In genomic region chr9:43358591-43359323, GRCm38 (mm10) we compare ENCODE assay signal across 16 mouse cellular contexts. TPM values are rescaled to one million over a fixed set of nuclear protein-coding genes. Genes with fewer than 3 reads are reported as not detected.
DNase-seq lines count a peak whose midpoint lies in the region; ATAC-seq lines count a peak whose summit lies in the region.
"Had no signal": no experiment of that assay in that cellular context is flagged by ENCODE, and none has a peak within 500 bp of the region (broad histone marks: within the 10 kb centered on the region; RNA-seq: fewer than 3 reads in every experiment).

No protein-coding gene starts in this region.

- H3K4me1 ChIP-seq in kidney, embryonic 14.5 days (ENCODE audit: control insufficient read depth, insufficient read depth, low read length) = peaks cover 11% of the 10 kb centered on the region; the same call in 1 of the 2 replicates
- H3K4me1 ChIP-seq in hindbrain, embryonic 12.5 days = peaks cover 25% of the 10 kb centered on the region
- H3K4me1 ChIP-seq in midbrain, embryonic 15.5 days = peaks cover 11% of the 10 kb centered on the region
- H3K4me1 ChIP-seq: liver, embryonic 12.5 days had no signal

- no peaks in the 10 kb centered on the region for H3K36me3 ChIP-seq in kidney, embryonic 14.5 days (ENCODE audit: control insufficient read depth, insufficient read depth, low read length)
- no peaks in the 10 kb centered on the region for H3K36me3 ChIP-seq in hindbrain, embryonic 12.5 days
- no peaks in the 10 kb centered on the region for H3K36me3 ChIP-seq in midbrain, embryonic 15.5 days (replicated peaks)
- H3K36me3 ChIP-seq: heart, embryonic 10.5 days; liver, embryonic 12.5 days had no signal

- H3K4me3 ChIP-seq in kidney, embryonic 14.5 days (ENCODE audit: low read length) = no peak overlapping the region
- no peak overlapping the region for H3K4me3 ChIP-seq in hindbrain, embryonic 12.5 days
- H3K4me3 ChIP-seq in midbrain, embryonic 15.5 days = no peak overlapping the region
- H3K4me3 ChIP-seq: heart, embryonic 10.5 days; layer of hippocampus, adult 2 months; liver, embryonic 12.5 days had no signal

- peak; percentile 71 for ATAC-seq in kidney, embryonic 14.5 days (ENCODE audit: low FRiP score, low TSS enrichment)
- no peak for ATAC-seq in hindbrain, embryonic 12.5 days (ENCODE audit: low FRiP score)
- ATAC-seq in midbrain, embryonic 15.5 days (replicated peaks) = 0 out of 2 replicates have a peak, but pooled peaks have one; percentile 30
- ATAC-seq: liver, embryonic 12.5 days had no signal

- H3K27ac ChIP-seq in kidney, embryonic 14.5 days (ENCODE audit: low read depth, low read length) = no peak overlapping the region
- H3K27ac ChIP-seq in hindbrain, embryonic 12.5 days = 0 out of 2 replicates have a peak overlapping the region, but pooled peaks have one; percentile 12
- H3K27ac ChIP-seq in midbrain, embryonic 15.5 days = no peak overlapping the region
- H3K27ac ChIP-seq: heart, embryonic 10.5 days; layer of hippocampus, adult 2 months; liver, embryonic 12.5 days; stomach, postnatal 0 days had no signal

- no peak for DNase-seq in kidney, postnatal 25 days
- peak; percentile 63 for DNase-seq in embryo, embryonic 11 days
- no peak for DNase-seq in left cerebral cortex, adult 18-20 months (ENCODE audit: low spot score in 2 of 2)
- DNase-seq in right cerebral cortex, postnatal 4 days = no peak
- DNase-seq: adrenal gland, adult 2 months; gastrocnemius, postnatal 14 days; lung, postnatal 10 days; thymus, postnatal 4 days had no signal

- H3K9me3 ChIP-seq in kidney, embryonic 14.5 days (ENCODE audit: control insufficient read depth, low read length) = no peaks in the 10 kb centered on the region
- H3K9me3 ChIP-seq in hindbrain, embryonic 12.5 days (replicated peaks) = no peaks in the 10 kb centered on the region
- no peaks in the 10 kb centered on the region for H3K9me3 ChIP-seq in midbrain, embryonic 15.5 days
- H3K9me3 ChIP-seq: heart, embryonic 10.5 days; liver, embryonic 12.5 days had no signal

- no peak overlapping the region for H3K9ac ChIP-seq in kidney, embryonic 14.5 days (ENCODE audit: low read depth, low read length)
- no peak overlapping the region for H3K9ac ChIP-seq in hindbrain, embryonic 12.5 days
- H3K9ac ChIP-seq in midbrain, embryonic 15.5 days = no peak overlapping the region
- H3K9ac ChIP-seq: liver, embryonic 12.5 days had no signal

- H3K4me2 ChIP-seq in kidney, embryonic 14.5 days (replicated peaks; ENCODE audit: low read depth, low read length) = 0 out of 2 replicates have a peak overlapping the region, but pooled peaks have one; percentile 8
- no peak overlapping the region for H3K4me2 ChIP-seq in hindbrain, embryonic 12.5 days (replicated peaks)
- H3K4me2 ChIP-seq in midbrain, embryonic 15.5 days = no peak overlapping the region
- H3K4me2 ChIP-seq: liver, embryonic 12.5 days had no signal

- 35% methylated on average over 15 of the region's 15 CpGs for WGBS in kidney, embryonic 14.5 days
- 14% methylated on average over 15 of the region's 15 CpGs for WGBS in hindbrain, embryonic 12.5 days
- WGBS in midbrain, embryonic 15.5 days = 15% methylated on average over 15 of the region's 15 CpGs

- H3K27me3 ChIP-seq in kidney, embryonic 14.5 days (ENCODE audit: control insufficient read depth, insufficient read depth, low read length) = no peaks in the 10 kb centered on the region
- H3K27me3 ChIP-seq in hindbrain, embryonic 12.5 days = peaks cover 11% of the 10 kb centered on the region
- H3K27me3 ChIP-seq in midbrain, embryonic 15.5 days (replicated peaks) = 0 out of 2 replicates have a peak, but pooled peaks cover 3% of the 10 kb centered on the region

RNA-seq across cellular contexts. Expression of gene Trim29, which starts 48.1 kb away (rescaled TPM):
- 0.31 and 0.50 TPM in 2 replicates for polyA plus RNA-seq in kidney, embryonic 14.5 days (2014; fragmentation: Nextera tagmentation; extraction: Ambion mirVana)
- 2.1 and 2.2 TPM in 2 replicates for polyA plus RNA-seq in hindbrain, embryonic 12.5 days (2016; fragmentation: Nextera tagmentation; extraction: Ambion mirVana)
- polyA plus RNA-seq in midbrain, embryonic 15.5 days (2015; fragmentation: Nextera tagmentation; extraction: Ambion mirVana) = 0.62 TPM in 1 of 2 replicates, not detected in the other
- under 1 TPM in 1 of 2 experiments, not detected in 1; 0.30 TPM for total RNA-seq in left cerebral cortex, adult 18-20 months (2021)
- total RNA-seq: common myeloid progenitor, adult 5-6 weeks had no signal
- polyA plus RNA-seq: liver, embryonic 12.5 days had no signal
